Mouse (Mus musculus): ENCODE data around the gene Gpnmb. TPM values are rescaled to one million over a fixed set of nuclear protein-coding genes. Genes with fewer than 3 reads are reported as not detected.

The Gpnmb gene
- polyA plus RNA-seq, 1 experiment: 3.8 TPM

DNA sequence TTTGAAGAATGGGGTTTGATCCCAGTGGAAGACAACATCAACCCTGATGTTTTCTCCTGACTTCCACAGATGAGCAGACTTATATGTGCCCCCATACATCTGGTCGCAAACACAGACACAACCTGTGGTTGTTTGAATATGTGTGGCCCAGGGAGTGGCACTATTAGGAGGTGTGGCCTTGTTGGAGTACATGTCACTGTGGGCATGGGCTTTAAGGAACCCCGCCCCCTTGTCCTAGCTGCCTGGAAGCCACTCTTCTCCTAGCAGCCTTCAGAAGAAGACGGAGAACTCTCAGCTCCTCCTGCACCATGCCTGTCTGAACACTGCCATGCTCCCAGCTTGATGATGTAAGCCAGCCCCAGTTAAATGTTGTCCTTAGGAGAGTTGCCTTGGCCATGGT, 84.0 kb downstream of the Gpnmb start:
- no peaks in the 10 kb centered on the region for H3K36me3 ChIP-seq (ENCODE audit: control insufficient read depth, insufficient read depth, low read length)
- 92% methylated on average over 3 of the region's 3 CpGs for WGBS
- H3K27me3 ChIP-seq (ENCODE audit: control insufficient read depth, insufficient read depth, low read length): no peaks in the 10 kb centered on the region
- no peak for TF ChIP-seq POLR2A (IDR thresholded peaks at IDR 0.05; ENCODE audit: low read depth, low read length)
- no peak for TF ChIP-seq CTCF (IDR thresholded peaks at IDR 0.05; ENCODE audit: extremely low read depth, insufficient read depth, insufficient read length, insufficient replicate concordance)
- H3K4me3 ChIP-seq (ENCODE audit: extremely low read depth, insufficient read depth, insufficient read length): no peak overlapping the region
- H3K4me1 ChIP-seq (ENCODE audit: control insufficient read depth, insufficient read depth, insufficient read length): no peaks in the 10 kb centered on the region
- no peak for DNase-seq (ENCODE audit: low read depth in 1 of 2, low spot score in 2 of 2)
- H3K27ac ChIP-seq (ENCODE audit: insufficient read depth, low read length): no peak overlapping the region

Other genes with a start within 250 kb of the Gpnmb start
- 95.2 and 105 TPM in 2 replicates for gene Tmem176a, start 195.6 kb upstream of the Gpnmb start, polyA plus RNA-seq (2012; rRNA removed)
- 199 TPM in 2 replicates for gene Tmem176b, start 195.1 kb upstream of the Gpnmb start, polyA plus RNA-seq (2012; rRNA removed)
- gene Aoc1, start 163.7 kb upstream of the Gpnmb start, polyA plus RNA-seq (2012; rRNA removed): 0.77 and 1.1 TPM in 2 replicates
- not detected in 2 replicates for gene 1600015I10Rik, start 106.7 kb upstream of the Gpnmb start, polyA plus RNA-seq (2012; rRNA removed)
- gene Doxl2, start 61.6 kb upstream of the Gpnmb start, polyA plus RNA-seq (2012; rRNA removed): 0.02 TPM in 1 of 2 replicates, not detected in the other
- not detected in 2 replicates for gene Svs1, start 49.7 kb upstream of the Gpnmb start, polyA plus RNA-seq (2012; rRNA removed)
- 9.9 and 12.2 TPM in 2 replicates for gene Malsu1, start 37.2 kb downstream of the Gpnmb start, polyA plus RNA-seq (2012; rRNA removed)
- 0.08 and 0.15 TPM in 2 replicates for gene Igf2bp3, start 178.4 kb downstream of the Gpnmb start, polyA plus RNA-seq (2012; rRNA removed)
- 25.8 and 27.3 TPM in 2 replicates for gene Tra2a, start 227.5 kb downstream of the Gpnmb start, polyA plus RNA-seq (2012; rRNA removed)